Mouse (Mus musculus): Measurements from ENCODE around the gene Gm11096.

GRCm38 (mm10) chr17:81397434-81397833 is 44.1 kb upstream of the Gm11096 start:
- TF ChIP-seq CTCF (IDR thresholded peaks at IDR 0.05; ENCODE audit: control insufficient read depth, insufficient read depth, low read length) (no peak), POLR2A (IDR thresholded peaks at IDR 0.05; ENCODE audit: borderline replicate concordance, control insufficient read depth, low read depth, low read length) (no peak)

Measured in bone marrow, adult 2 months (tissue).